Mouse (Mus musculus) limb, embryonic 15.5 days (tissue): ENCODE measurements around the gene Nab2. TPM values are rescaled to one million over a fixed set of nuclear protein-coding genes. Genes with fewer than 3 reads are reported as not detected.
A peak's percentile ranks its signal among the peaks of the same experiment; 100 is the strongest.

Experiments used
- ATAC-seq: fragments of 200-750 bp; cut with Nextera tagmentation; 2 replicates; pipeline ENCODE4 v1.8.0; 2017; ENCODE audit warnings: low read depth, moderate TSS enrichment; ENCODE audit not compliant: insufficient number of reproducible peaks, low FRiP score, low TSS enrichment
- H3K27ac ChIP-seq: fragments of 300-500 bp; sonication (generic); 2 replicates; pipeline ENCODE4 v1.5.1; 2015; ENCODE audit warnings: moderate library complexity, mild to moderate bottlenecking, inconsistent platforms
- H3K27me3 ChIP-seq: fragments of 300-500 bp; sonication (generic); 2 replicates; pipeline ENCODE4 v1.6.1; 2015; ENCODE audit warnings: inconsistent platforms
- H3K36me3 ChIP-seq: fragments of 300-500 bp; sonication (generic); 2 replicates; pipeline ENCODE4 v1.6.1; 2015; ENCODE audit warnings: inconsistent platforms
- H3K4me1 ChIP-seq: fragments of 300-500 bp; sonication (generic); 2 replicates; pipeline ENCODE4 v1.6.1; 2015; ENCODE audit warnings: inconsistent platforms
- H3K4me2 ChIP-seq: fragments of 300-500 bp; sonication (generic); 2 replicates; pipeline ENCODE4 v1.6.1; 2015; ENCODE audit warnings: mild to moderate bottlenecking, inconsistent platforms
- H3K4me3 ChIP-seq: fragments of 300-500 bp; sonication (generic); 2 replicates; pipeline ENCODE4 v1.5.1; 2015; ENCODE audit warnings: mild to moderate bottlenecking, inconsistent platforms
- H3K9ac ChIP-seq: fragments of 300-500 bp; sonication (generic); 2 replicates; pipeline ENCODE4 v1.6.1; 2015; ENCODE audit warnings: inconsistent platforms
- H3K9me3 ChIP-seq: fragments of 300-500 bp; sonication (generic); 2 replicates; pipeline ENCODE4 v1.6.1; 2016; ENCODE audit warnings: inconsistent platforms
- WGBS: fragments of 180-500 bp; shearing (Covaris S2); methylation state at CpG from one replicate; pipeline ENCODE4 v1.1.7; 2015; 5-methylcytosine and 5-hydroxymethylcytosine counted together
- polyA plus RNA-seq: library from polyadenylated mRNA; unstranded; fragments of >200 nt; fragmentation: Nextera tagmentation; extraction: Ambion mirVana; gene quantifications from 2 replicates; pipeline ENCODE4 v1.2.1, GENCODE M21; 2015

The Nab2 gene
- polyA plus RNA-seq, 1 experiment from 2014 or later, result 23.7 TPM

DNA sequence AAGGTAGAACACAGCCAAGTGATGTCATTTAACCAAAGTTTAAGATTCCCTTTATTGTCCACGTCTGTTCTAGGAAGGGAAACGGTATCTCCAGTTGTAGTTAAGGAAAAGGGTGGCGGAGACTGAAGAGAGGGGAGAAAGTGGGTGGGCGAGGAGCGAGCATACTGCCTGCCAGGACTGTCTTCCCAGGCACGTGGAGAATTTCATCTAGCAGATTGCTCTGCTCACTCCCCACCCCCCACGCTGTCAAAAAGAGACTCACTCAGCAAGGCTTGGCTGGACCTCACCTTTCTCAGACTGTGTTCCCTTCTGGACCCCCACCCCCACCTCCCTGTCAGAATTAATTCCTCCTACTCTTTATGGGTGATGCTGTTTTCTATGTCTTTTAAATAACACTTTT, 802 bp upstream of the Nab2 start:
- Histone ChIP-seq H3K4me2 (peak overlapping the region; percentile 72), H3K4me1 (peaks cover 46% of the 10 kb centered on the region), H3K9me3 (no peaks in the 10 kb centered on the region), H3K4me3 (peak overlapping the region; percentile 74), H3K9ac (no peak overlapping the region), H3K36me3 (peaks cover 6% of the 10 kb centered on the region), H3K27me3 (no peaks in the 10 kb centered on the region), H3K27ac (peak overlapping the region; percentile 99)
- ATAC-seq, result no peak
- WGBS, result 5% methylated on average over 7 of the region's 7 CpGs

GRCm38 (mm10) chr10:127667269-127668092, 887 bp downstream of the Nab2 start:
- Histone ChIP-seq H3K4me3 (peak overlapping the region; percentile 74), H3K27me3 (no peaks in the 10 kb centered on the region), H3K27ac (peak overlapping the region; percentile 99), H3K9me3 (no peaks in the 10 kb centered on the region), H3K9ac (peak overlapping the region; percentile 79), H3K4me2 (peak overlapping the region; percentile 72), H3K4me1 (peaks cover 63% of the 10 kb centered on the region), H3K36me3 (peaks cover 22% of the 10 kb centered on the region)
- under 1% methylated on average over 35 of the region's 35 CpGs for WGBS
- peak; percentile 83 for ATAC-seq

DNA sequence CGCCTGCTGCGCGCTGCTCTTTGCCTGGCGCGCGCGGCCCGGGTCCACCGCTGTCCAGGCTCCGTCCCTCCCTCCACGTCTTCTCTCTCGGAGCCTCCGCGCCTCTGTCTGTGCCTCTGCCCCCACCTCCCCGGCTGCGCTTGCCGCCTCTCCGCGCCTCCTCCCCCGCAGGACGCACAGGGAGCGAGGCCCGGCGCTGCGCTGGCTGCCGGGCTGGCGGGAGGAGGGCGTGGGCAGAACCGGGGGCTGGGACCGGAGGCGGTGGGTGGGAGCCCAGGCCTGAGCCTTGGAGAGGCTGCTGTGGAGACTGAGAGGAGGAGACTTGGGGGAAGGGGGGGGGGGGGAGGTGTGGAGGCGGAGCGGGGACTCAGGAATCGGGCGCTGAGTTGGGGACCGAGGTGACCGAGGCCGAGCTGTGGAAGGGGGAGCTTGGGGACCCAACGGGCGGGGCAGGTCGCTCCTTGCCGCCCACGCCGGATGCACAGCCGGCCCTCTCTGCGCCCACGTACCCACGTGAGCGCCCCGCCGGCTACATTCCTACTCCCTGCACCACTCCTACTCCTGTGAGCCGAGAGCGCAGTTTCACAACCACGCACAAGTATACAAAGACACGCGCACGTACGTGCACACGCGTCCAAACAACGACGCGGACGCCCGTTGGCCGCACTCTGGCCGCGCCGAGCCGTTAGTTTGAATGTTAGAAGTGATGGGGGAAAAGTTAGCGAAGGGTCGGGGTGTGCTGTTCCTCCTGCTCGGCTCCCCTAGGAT, 1.7 kb downstream of the Nab2 start, which contains the start of gene Nemp1:
Gene Nemp1 (plus strand): TSS at position 401 of the 768 bp plus-strand sequence.
- H3K27me3 ChIP-seq, result no peaks in the 10 kb centered on the region
- H3K27ac ChIP-seq, result peak within 1 kb of the TSS; percentile 99
- H3K9ac ChIP-seq, result peak within 1 kb of the TSS; percentile 79
- peak within 1 kb of the TSS; percentile 74 for H3K4me3 ChIP-seq
- peak; percentile 73 for ATAC-seq
- no peaks in the 10 kb centered on the region for H3K9me3 ChIP-seq
- peaks cover 71% of the 10 kb centered on the region for H3K4me1 ChIP-seq
- peak within 1 kb of the TSS; percentile 72 for H3K4me2 ChIP-seq
- H3K36me3 ChIP-seq, result peaks cover 22% of the 10 kb centered on the region
- under 1% methylated on average over 51 of the region's 73 CpGs for WGBS

GRCm38 (mm10) chr10:127665366-127666181, 2.8 kb downstream of the Nab2 start:
- Histone ChIP-seq H3K4me1 (peaks cover 81% of the 10 kb centered on the region), H3K4me3 (peak overlapping the region; percentile 74), H3K36me3 (peaks cover 33% of the 10 kb centered on the region), H3K27ac (peak overlapping the region; percentile 99), H3K4me2 (peak overlapping the region; percentile 72), H3K9ac (peak overlapping the region; percentile 79), H3K9me3 (no peaks in the 10 kb centered on the region), H3K27me3 (no peaks in the 10 kb centered on the region)
- ATAC-seq, result no peak
- WGBS, result 3% methylated on average over 14 of the region's 14 CpGs

- ATAC-seq, result no peak
- Histone ChIP-seq H3K4me3 (peak overlapping the region; percentile 74), H3K36me3 (peaks cover 40% of the 10 kb centered on the region), H3K27ac (peak overlapping the region; percentile 99), H3K9me3 (no peaks in the 10 kb centered on the region), H3K9ac (0 out of 2 replicates have a peak overlapping the region, but pooled peaks have one; percentile 11), H3K4me1 (peaks cover 77% of the 10 kb centered on the region), H3K27me3 (no peaks in the 10 kb centered on the region), H3K4me2 (peak overlapping the region; percentile 72)
- 27% methylated on average over 13 of the region's 13 CpGs for WGBS
These were observed 3.5 kb downstream of the Nab2 start for GRCm38 (mm10) chr10:127664891-127665290.

GRCm38 (mm10) chr10:127664166-127664565, 4.2 kb downstream of the Nab2 start:
- peak overlapping the region; percentile 99 for H3K27ac ChIP-seq
- no peaks in the 10 kb centered on the region for H3K27me3 ChIP-seq
- peak overlapping the region; percentile 72 for H3K4me2 ChIP-seq
- H3K4me1 ChIP-seq, result peaks cover 77% of the 10 kb centered on the region
- 38% methylated on average over 16 of the region's 16 CpGs for WGBS
- no peaks in the 10 kb centered on the region for H3K9me3 ChIP-seq
- peaks cover 45% of the 10 kb centered on the region for H3K36me3 ChIP-seq
- no peak overlapping the region for H3K9ac ChIP-seq
- peak overlapping the region; percentile 74 for H3K4me3 ChIP-seq
- no peak for ATAC-seq

- H3K9me3 ChIP-seq, result no peaks in the 10 kb centered on the region
- H3K4me2 ChIP-seq, result peak overlapping the region; percentile 72
- H3K4me3 ChIP-seq, result peak overlapping the region; percentile 74
- H3K27ac ChIP-seq, result peak overlapping the region; percentile 99
- 12% methylated on average over 5 of the region's 5 CpGs for WGBS
- no peak overlapping the region for H3K9ac ChIP-seq
- peaks cover 45% of the 10 kb centered on the region for H3K36me3 ChIP-seq
- no peaks in the 10 kb centered on the region for H3K27me3 ChIP-seq
- peaks cover 71% of the 10 kb centered on the region for H3K4me1 ChIP-seq
- ATAC-seq, result no peak
These were observed 4.8 kb downstream of the Nab2 start for GRCm38 (mm10) chr10:127663590-127663989.

- peaks cover 66% of the 10 kb centered on the region for H3K4me1 ChIP-seq
- peaks cover 45% of the 10 kb centered on the region for H3K36me3 ChIP-seq
- H3K27me3 ChIP-seq, result no peaks in the 10 kb centered on the region
- ATAC-seq, result no peak
- peak overlapping the region; percentile 99 for H3K27ac ChIP-seq
- 24% methylated on average over 19 of the region's 19 CpGs for WGBS
- no peaks in the 10 kb centered on the region for H3K9me3 ChIP-seq
- peak overlapping the region; percentile 17; the same call in 1 of the 2 replicates for H3K9ac ChIP-seq
- peak overlapping the region; percentile 74 for H3K4me3 ChIP-seq
- H3K4me2 ChIP-seq, result peak overlapping the region; percentile 72
These were observed 5.6 kb downstream of the Nab2 start for GRCm38 (mm10) chr10:127662666-127663253.

- ATAC-seq, result peak; percentile 20
- H3K9ac ChIP-seq, result 0 out of 2 replicates have a peak overlapping the region, but pooled peaks have one; percentile 5
- H3K9me3 ChIP-seq, result no peaks in the 10 kb centered on the region
- 9% methylated on average over 16 of the region's 16 CpGs for WGBS
- peaks cover 45% of the 10 kb centered on the region for H3K36me3 ChIP-seq
- H3K27me3 ChIP-seq, result no peaks in the 10 kb centered on the region
- peak overlapping the region; percentile 72 for H3K4me2 ChIP-seq
- H3K4me3 ChIP-seq, result peak overlapping the region; percentile 74
- peak overlapping the region; percentile 99 for H3K27ac ChIP-seq
- H3K4me1 ChIP-seq, result peaks cover 60% of the 10 kb centered on the region
These were observed 6.3 kb downstream of the Nab2 start for GRCm38 (mm10) chr10:127661915-127662663.

GRCm38 (mm10) chr10:127661291-127661914, 7.0 kb downstream of the Nab2 start:
- Histone ChIP-seq H3K4me2 (peak overlapping the region; percentile 72), H3K27ac (peak overlapping the region; percentile 99), H3K9me3 (no peaks in the 10 kb centered on the region), H3K27me3 (no peaks in the 10 kb centered on the region), H3K9ac (0 out of 2 replicates have a peak overlapping the region, but pooled peaks have one; percentile 5), H3K36me3 (peaks cover 50% of the 10 kb centered on the region), H3K4me3 (peak overlapping the region; percentile 74), H3K4me1 (peaks cover 57% of the 10 kb centered on the region)
- ATAC-seq, result no peak
- WGBS, result 25% methylated on average over 14 of the region's 14 CpGs
